Mouse (Mus musculus): ENCODE results near the gene Plxnc1. TPM values are rescaled to one million over a fixed set of nuclear protein-coding genes. Genes with fewer than 3 reads are reported as not detected.
A peak's percentile ranks its signal among the peaks of the same experiment; 100 is the strongest.

The Plxnc1 gene
- polyA plus RNA-seq, 1 experiment from 2014 or later: 7.2 TPM

DNA sequence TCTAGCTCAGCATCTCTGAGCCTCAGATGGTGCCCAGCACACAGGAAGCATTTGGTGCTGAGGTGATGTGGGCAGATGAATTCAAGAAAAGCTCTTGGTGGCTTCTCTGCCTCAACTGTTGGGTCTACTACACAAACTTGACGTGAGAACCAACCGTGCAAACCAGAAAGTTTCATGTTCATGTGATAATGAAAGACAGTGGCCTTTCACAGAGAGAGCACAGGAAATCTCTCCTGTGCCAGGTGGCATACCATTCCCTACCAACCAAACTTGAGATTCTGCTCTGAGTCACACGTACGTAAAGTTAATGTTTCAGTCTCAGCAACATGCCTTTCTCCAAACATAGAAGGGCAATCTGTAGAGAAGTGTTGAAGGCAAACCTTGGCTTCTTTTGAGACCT is 83.8 kb downstream of the Plxnc1 start:
- no peak overlapping the region for H3K27ac ChIP-seq
- H3K4me3 ChIP-seq: no peak overlapping the region
- WGBS: 96% methylated on average over 4 of the region's 4 CpGs
- H3K4me2 ChIP-seq: no peak overlapping the region
- H3K9ac ChIP-seq: no peak overlapping the region
- no peaks in the 10 kb centered on the region for H3K4me1 ChIP-seq
- H3K9me3 ChIP-seq (replicated peaks): no peaks in the 10 kb centered on the region
- H3K27me3 ChIP-seq: no peaks in the 10 kb centered on the region
- H3K36me3 ChIP-seq (ENCODE audit: poor library complexity, severe bottlenecking): peaks cover 45% of the 10 kb centered on the region
- no peak for ATAC-seq

DNA sequence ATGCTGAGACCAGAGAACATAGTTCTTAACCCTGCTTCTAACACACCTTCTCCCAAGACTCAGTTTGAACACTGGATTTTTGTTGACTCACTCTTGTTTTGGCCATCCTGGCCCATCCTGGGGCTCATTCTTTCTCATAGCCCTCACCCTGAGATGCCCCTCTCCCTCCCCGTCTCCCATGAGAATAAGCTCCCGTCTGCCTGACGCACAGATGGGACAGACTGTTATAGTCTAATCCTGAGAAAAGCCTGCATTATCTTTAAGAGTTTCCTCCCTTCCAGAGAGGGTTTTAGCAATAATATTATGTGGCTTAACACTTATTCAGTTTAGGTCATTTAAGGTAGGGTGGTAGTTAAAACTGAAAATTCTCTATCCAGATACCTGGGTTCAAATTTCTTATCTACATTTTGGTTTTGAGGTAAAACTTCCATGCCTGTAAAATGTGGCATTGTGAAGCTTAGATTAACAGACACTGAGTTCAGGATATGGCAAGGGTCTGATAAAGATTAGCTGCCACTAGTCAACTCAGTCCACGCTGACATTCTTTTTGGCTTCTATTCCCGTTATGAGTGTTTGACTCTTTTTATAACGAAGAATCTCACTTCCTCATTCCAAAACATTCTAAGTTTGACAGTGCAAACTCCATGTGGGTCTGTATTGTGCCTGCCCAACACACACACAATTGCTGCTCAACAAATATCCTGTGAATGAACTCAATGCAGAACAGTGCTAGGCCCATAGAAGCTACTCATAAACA is 86.2 kb downstream of the Plxnc1 start:
- 87% methylated on average over 6 of the region's 6 CpGs for WGBS
- Histone ChIP-seq H3K27ac (no peak overlapping the region), H3K27me3 (no peaks in the 10 kb centered on the region), H3K4me1 (no peaks in the 10 kb centered on the region), H3K9ac (no peak overlapping the region), H3K4me3 (no peak overlapping the region), H3K9me3 (replicated peaks) (no peaks in the 10 kb centered on the region), H3K4me2 (no peak overlapping the region), H3K36me3 (ENCODE audit: poor library complexity, severe bottlenecking) (peaks cover 47% of the 10 kb centered on the region)
- no peak for ATAC-seq

DNA sequence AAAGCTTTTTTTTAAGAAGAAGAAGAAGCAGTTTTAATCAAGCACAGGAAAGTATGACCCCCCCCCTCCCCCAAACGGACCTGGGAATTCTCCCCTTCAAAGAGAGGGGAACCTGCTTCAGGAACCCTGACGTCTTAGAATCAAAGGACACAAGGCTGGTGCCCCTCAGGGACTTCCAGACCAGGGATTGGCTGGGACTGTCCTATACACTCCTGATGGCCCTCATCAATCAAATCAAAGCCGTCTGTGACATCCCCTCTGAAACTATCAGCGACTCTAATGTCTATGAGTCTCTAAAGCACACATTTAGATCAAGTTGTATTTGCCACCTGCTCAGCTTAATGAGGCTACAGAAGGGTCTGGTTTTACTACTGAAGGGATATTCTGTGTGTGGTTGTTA is 94.1 kb downstream of the Plxnc1 start:
- WGBS: 70% methylated on average over 4 of the region's 4 CpGs
- no peaks in the 10 kb centered on the region for H3K27me3 ChIP-seq
- ATAC-seq: no peak
- H3K9me3 ChIP-seq (replicated peaks): no peaks in the 10 kb centered on the region
- no peak overlapping the region for H3K9ac ChIP-seq
- no peak overlapping the region for H3K4me2 ChIP-seq
- H3K4me3 ChIP-seq: no peak overlapping the region
- H3K4me1 ChIP-seq: no peaks in the 10 kb centered on the region
- no peak overlapping the region for H3K27ac ChIP-seq
- H3K36me3 ChIP-seq (ENCODE audit: poor library complexity, severe bottlenecking): peaks cover 20% of the 10 kb centered on the region

DNA sequence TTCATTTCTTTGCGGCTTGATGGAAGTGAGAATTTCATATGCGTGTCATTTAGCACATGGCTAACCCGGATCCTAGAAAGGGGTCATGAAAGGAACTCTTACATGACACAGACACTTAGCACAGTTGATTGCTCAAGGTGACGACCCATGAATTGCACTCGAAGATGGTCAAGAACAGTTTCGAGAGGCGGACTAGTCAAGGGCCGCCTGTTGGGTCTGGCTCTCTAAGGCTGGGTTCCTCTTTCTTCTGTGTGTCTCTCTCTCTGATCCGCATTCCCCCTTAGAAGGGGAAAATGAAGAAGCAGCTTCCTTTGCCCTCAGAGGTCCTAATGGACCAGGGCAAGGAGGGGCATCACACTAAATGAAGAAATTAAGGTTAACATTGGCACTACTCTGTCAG is 94.7 kb downstream of the Plxnc1 start:
- H3K4me3 ChIP-seq: no peak overlapping the region
- H3K27ac ChIP-seq: no peak overlapping the region
- peaks cover 20% of the 10 kb centered on the region for H3K36me3 ChIP-seq (ENCODE audit: poor library complexity, severe bottlenecking)
- H3K27me3 ChIP-seq: no peaks in the 10 kb centered on the region
- no peaks in the 10 kb centered on the region for H3K9me3 ChIP-seq (replicated peaks)
- 94% methylated on average over 9 of the region's 9 CpGs for WGBS
- no peaks in the 10 kb centered on the region for H3K4me1 ChIP-seq
- H3K4me2 ChIP-seq: no peak overlapping the region
- ATAC-seq: no peak
- H3K9ac ChIP-seq: no peak overlapping the region

DNA sequence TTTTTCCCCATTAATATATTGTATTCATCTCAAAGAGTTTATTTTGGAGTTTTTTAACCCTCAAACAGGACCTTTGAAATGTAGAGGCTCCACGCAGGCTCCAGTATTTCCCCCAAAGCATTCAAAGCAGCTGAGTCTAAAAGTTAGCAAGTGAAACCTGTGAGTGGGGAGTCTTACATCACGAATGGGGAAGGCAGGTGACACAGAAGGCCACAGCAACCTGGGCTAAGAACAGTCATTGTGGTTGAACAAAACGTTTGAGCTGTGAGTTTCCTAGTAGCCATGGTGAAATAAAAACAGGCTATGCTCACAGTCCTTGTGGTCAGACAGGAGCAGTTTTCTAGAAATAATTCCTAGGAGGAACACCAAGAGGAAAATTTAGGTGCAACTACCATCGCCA is 95.3 kb downstream of the Plxnc1 start:
- no peaks in the 10 kb centered on the region for H3K4me1 ChIP-seq
- 89% methylated on average over 4 of the region's 4 CpGs for WGBS
- H3K9me3 ChIP-seq (replicated peaks): no peaks in the 10 kb centered on the region

DNA sequence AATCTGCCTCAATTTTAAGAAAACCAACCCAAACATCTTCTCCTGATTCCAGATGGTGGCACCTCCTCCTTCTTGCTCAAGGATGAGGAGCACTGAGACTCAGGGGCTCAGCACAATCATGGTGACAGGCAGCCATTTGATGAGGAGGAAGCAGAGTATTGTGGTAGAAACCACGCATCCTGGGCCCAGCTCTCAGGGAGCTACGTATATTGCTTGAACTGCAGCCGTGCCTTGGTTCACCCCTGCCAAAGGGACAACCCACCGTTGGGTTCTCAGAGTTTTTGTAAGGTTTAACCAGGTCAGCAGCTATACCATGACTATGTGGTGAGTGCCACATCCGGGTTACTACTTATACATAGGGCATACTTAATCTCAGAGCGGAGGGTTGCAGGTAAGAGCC is 96.3 kb downstream of the Plxnc1 start:
- no peak overlapping the region for H3K9ac ChIP-seq
- ATAC-seq: no peak
- H3K9me3 ChIP-seq (replicated peaks): no peaks in the 10 kb centered on the region
- H3K4me3 ChIP-seq: no peak overlapping the region
- WGBS: 95% methylated on average over 6 of the region's 6 CpGs
- H3K27ac ChIP-seq: no peak overlapping the region
- no peaks in the 10 kb centered on the region for H3K4me1 ChIP-seq
- H3K36me3 ChIP-seq (ENCODE audit: poor library complexity, severe bottlenecking): peaks cover 15% of the 10 kb centered on the region
- H3K27me3 ChIP-seq: no peaks in the 10 kb centered on the region
- H3K4me2 ChIP-seq: no peak overlapping the region

More for the DNA sequence above, 95.3 kb downstream of the Plxnc1 start:
- H3K36me3 ChIP-seq (ENCODE audit: poor library complexity, severe bottlenecking): peaks cover 20% of the 10 kb centered on the region
- H3K4me3 ChIP-seq: no peak overlapping the region
- no peak overlapping the region for H3K4me2 ChIP-seq
- no peak overlapping the region for H3K27ac ChIP-seq
- ATAC-seq: no peak
- no peak overlapping the region for H3K9ac ChIP-seq
- H3K27me3 ChIP-seq: no peaks in the 10 kb centered on the region

DNA sequence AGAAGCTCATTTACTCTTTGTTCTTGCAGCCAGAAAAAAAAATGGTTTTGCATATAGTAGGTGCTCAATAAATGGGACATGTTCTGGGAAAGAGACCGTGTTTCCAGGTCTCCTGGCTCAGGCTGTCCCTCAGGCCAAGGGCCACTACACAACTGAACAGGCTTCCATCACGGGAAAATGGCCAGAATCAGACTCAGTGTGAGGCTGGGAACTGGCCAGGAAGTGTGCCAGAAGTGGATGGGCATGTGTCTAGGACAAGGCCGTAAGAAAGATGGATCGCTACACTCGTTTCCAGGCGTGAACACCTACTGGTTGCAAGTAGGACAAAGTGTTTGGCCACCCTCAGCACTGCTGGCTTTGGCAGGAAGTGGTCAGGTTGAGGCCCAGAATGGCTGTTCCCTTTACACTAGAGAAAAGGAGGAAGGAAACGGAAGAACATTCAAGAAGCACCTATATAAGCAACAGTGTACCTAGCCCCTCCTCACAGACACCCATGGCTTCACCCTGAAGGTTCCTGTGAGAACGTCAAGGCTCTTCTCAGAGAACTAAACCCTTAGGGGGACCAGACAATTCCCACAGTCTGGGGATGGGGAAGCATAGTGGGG is 98.0 kb downstream of the Plxnc1 start:
- no peak overlapping the region for H3K27ac ChIP-seq
- no peaks in the 10 kb centered on the region for H3K27me3 ChIP-seq
- WGBS: 93% methylated on average over 8 of the region's 8 CpGs
- H3K9ac ChIP-seq: no peak overlapping the region
- H3K4me1 ChIP-seq: no peaks in the 10 kb centered on the region
- no peak for ATAC-seq
- H3K4me2 ChIP-seq: no peak overlapping the region
- peaks cover 18% of the 10 kb centered on the region for H3K36me3 ChIP-seq (ENCODE audit: poor library complexity, severe bottlenecking)
- no peaks in the 10 kb centered on the region for H3K9me3 ChIP-seq (replicated peaks)
- H3K4me3 ChIP-seq: no peak overlapping the region

DNA sequence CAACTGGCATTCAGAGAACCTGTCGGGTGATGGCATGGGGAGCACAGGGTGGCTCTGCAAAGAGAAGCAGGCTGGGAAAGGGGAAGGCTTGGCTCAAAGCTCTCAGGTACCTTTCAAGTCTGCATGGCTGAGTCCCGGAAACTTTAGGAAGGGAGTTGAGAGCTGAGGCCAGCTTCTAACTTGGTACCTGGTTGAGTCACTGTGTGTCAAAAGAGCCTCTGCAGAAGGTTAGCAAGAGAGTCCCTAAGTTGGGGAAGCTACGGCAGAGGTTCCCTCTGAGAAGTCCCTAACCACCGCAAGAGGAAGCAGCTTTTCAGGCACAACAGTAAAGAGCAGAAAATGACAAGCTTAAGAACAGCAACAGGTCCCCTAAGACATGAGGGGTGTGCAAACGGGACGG is 99.9 kb downstream of the Plxnc1 start:
- H3K4me1 ChIP-seq: no peaks in the 10 kb centered on the region
- no peak for ATAC-seq
- no peak overlapping the region for H3K27ac ChIP-seq
- no peak overlapping the region for H3K9ac ChIP-seq
- no peak overlapping the region for H3K4me2 ChIP-seq
- WGBS: 88% methylated on average over 6 of the region's 6 CpGs
- no peaks in the 10 kb centered on the region for H3K27me3 ChIP-seq
- H3K36me3 ChIP-seq (ENCODE audit: poor library complexity, severe bottlenecking): peaks cover 26% of the 10 kb centered on the region
- no peaks in the 10 kb centered on the region for H3K9me3 ChIP-seq (replicated peaks)
- H3K4me3 ChIP-seq: no peak overlapping the region

DNA sequence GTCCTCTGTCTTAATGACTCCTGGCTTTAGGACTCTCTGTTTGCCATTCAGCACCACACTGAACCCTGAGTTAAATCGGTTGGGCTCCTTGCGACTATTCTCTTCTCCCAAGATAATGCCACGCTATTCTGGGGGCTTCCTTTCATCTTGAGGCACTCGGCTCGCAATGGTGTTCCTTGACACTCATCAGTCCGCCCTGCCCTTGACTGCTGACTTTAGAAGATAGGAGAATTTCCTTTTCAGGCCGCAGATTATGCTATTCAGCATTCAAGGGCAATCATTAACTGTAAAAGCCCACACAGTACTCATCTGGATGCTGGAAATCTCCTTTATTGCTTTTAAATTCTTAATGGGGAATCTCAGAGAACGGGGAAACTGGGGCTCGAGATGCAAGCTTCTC is 108.8 kb downstream of the Plxnc1 start:
- Histone ChIP-seq H3K4me2 (no peak overlapping the region), H3K4me3 (no peak overlapping the region), H3K27ac (no peak overlapping the region), H3K9ac (no peak overlapping the region), H3K27me3 (no peaks in the 10 kb centered on the region), H3K4me1 (0 out of 2 replicates have a peak, but pooled peaks cover 3% of the 10 kb centered on the region), H3K36me3 (ENCODE audit: poor library complexity, severe bottlenecking) (peaks cover 48% of the 10 kb centered on the region), H3K9me3 (replicated peaks) (no peaks in the 10 kb centered on the region)
- no peak for ATAC-seq
- 81% methylated on average over 9 of the region's 9 CpGs for WGBS

DNA sequence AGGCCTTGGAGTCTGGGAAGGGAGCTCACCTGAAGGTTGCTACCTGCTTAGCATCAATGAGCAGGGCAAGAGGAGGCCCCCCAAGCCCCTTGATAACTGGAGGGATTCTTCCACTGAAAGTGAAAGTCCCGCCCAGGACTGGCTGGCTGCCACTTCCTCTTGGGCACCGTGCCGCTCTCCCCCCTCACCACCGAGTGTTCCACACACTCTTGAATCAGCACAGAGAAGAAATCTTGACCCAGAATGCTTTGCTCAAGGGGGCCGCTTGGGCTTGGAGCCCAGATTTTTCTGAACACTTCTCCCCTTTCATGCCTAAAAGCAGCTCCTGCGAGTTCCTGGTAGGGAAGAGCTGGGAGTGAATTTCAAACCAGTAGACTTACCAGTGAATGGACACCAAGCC is 115.2 kb downstream of the Plxnc1 start:
- Histone ChIP-seq H3K4me3 (no peak overlapping the region), H3K27ac (peak overlapping the region; percentile 79), H3K4me2 (peak overlapping the region; percentile 34), H3K27me3 (no peaks in the 10 kb centered on the region), H3K36me3 (ENCODE audit: poor library complexity, severe bottlenecking) (peaks cover 60% of the 10 kb centered on the region), H3K9me3 (replicated peaks) (no peaks in the 10 kb centered on the region), H3K9ac (peak overlapping the region; percentile 43; the same call in 1 of the 2 replicates), H3K4me1 (peaks cover 27% of the 10 kb centered on the region)
- peak; percentile 92 for ATAC-seq
- WGBS: 40% methylated on average over 6 of the region's 6 CpGs

DNA sequence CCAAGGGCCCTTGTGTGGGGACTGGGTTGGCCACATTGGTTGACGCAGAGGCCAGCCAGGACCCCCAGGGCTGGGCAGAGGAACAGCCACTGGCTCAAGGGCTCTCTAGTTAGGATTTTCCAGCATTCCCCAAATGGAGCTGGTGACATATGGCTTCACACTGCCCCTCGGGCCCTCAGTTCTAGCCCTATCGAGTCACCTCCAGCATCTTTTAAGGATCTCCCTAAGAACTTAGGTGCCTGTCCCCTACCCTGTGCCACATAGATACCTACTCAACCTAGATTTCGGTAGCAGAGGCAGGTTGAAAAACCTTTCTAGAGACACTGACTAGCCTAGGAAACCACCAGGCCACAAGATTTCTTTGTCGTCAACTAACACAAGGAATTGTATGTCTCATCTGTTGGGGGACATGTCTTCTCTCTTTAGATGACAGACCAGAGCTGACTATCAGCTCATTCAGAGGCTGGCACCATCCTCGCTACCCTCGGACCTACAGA is 115.9 kb downstream of the Plxnc1 start:
- ATAC-seq: peak; percentile 15; the same call in 1 of the 2 replicates
- no peak overlapping the region for H3K4me2 ChIP-seq
- H3K27me3 ChIP-seq: no peaks in the 10 kb centered on the region
- no peaks in the 10 kb centered on the region for H3K9me3 ChIP-seq (replicated peaks)
- peaks cover 56% of the 10 kb centered on the region for H3K36me3 ChIP-seq (ENCODE audit: poor library complexity, severe bottlenecking)
- 91% methylated on average over 7 of the region's 7 CpGs for WGBS
- peaks cover 32% of the 10 kb centered on the region for H3K4me1 ChIP-seq
- H3K27ac ChIP-seq: 0 out of 2 replicates have a peak overlapping the region, but pooled peaks have one; percentile 79
- H3K4me3 ChIP-seq: no peak overlapping the region
- H3K9ac ChIP-seq: no peak overlapping the region

DNA sequence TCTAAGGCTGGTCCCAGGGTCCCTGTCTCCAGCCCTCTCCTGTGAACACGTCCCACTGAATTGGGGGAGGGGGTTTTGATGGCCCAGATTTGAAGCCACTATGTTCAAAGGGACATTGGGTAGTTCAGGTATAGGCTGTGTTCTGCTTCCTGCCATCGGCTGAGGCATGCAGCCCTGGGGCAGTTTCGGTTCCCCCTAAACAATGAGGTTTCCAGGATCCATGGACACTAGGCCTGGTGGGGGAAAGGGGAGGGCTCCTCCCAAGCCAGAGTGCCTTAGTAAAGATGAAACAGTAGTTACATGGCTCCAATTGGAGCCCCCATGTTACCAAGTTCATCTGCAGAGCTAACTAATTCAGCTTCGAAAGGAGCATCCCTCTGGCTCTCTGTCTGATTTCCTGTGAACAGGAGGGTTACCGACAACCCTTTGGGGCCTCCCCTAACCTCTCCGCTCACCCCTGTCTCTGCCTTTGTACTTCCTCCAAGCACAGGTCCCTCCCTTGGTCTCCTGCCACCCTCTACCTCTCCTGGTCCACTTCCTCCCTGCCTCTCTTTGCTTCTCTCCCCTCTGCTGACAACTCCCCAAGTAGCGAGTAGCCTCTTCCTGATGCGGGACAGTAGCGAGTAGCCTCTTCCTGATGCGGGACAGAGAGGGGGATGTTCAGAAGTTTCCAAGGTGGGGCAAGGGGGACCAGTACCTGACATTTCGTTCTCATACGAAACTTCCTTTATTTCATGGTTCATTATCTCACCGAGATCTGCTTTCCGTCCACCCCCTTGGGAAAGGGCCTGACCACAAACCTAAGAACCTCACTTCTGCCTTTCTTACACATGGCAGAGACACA is 116.5 kb downstream of the Plxnc1 start:
- Histone ChIP-seq H3K4me2 (no peak overlapping the region), H3K9me3 (replicated peaks) (no peaks in the 10 kb centered on the region), H3K9ac (no peak overlapping the region), H3K27me3 (no peaks in the 10 kb centered on the region), H3K27ac (no peak overlapping the region), H3K36me3 (ENCODE audit: poor library complexity, severe bottlenecking) (peaks cover 51% of the 10 kb centered on the region), H3K4me3 (no peak overlapping the region), H3K4me1 (peaks cover 32% of the 10 kb centered on the region)
- ATAC-seq: no peak
- WGBS: 92% methylated on average over 14 of the region's 14 CpGs
